Mouse (Mus musculus): ENCODE results near the gene Ckm. TPM values are rescaled to one million over a fixed set of nuclear protein-coding genes. Genes with fewer than 3 reads are reported as not detected.

Ckm gene
- polyA plus RNA-seq, 1 experiment from 2014 or later = 17.4 TPM

DNA sequence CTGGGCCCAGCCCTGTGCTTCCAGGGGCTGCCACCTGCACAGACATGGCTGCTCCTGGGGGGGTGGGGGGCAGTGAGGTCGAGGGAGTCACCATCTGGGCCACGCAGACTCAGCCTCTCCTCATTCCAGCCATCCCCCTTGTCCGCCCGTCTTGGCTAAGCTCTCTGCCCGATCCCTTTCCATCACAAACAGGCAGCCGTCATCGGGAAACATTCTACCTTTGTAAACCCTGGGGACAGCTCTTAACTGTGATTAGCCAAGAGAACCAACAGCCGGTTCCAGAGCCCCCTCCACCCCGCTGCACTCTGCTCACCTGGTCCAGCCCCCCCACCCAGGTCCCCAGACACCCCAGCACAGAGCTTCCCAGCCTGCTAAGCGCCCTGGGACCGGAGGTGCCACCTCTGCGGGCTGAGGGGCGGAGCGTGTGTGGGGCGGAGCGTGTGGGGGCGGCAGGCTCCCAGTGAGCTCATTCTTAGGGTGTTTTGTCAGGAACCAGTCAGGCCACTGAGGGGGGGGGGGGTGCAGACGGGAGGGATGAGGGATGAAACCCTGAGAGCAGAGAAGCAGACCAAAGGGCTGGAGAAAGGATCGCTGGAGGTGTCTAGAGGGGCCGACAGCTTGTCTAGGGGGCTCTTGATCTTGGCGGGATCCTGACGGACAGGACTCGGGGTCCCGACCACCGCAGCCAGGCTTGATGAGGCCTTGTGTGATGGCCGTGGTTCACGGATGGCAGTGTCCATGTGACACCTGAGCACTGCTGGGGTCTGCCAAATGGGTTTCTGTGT lies 4.9 kb upstream of the Ckm start:
- H3K27me3 ChIP-seq (replicated peaks) = peaks cover 26% of the 10 kb centered on the region
- H3K9ac ChIP-seq = 0 out of 2 replicates have a peak overlapping the region, but pooled peaks have one; percentile 19
- 3% methylated on average over 27 of the region's 27 CpGs for WGBS
- H3K9me3 ChIP-seq = no peaks in the 10 kb centered on the region
- H3K36me3 ChIP-seq = peaks cover 8% of the 10 kb centered on the region; the same call in 1 of the 2 replicates
- ATAC-seq (ENCODE audit: insufficient read depth, low FRiP score, low read depth) = peak; percentile 44
- H3K27ac ChIP-seq = peak overlapping the region; percentile 7; the same call in 1 of the 2 replicates
- H3K4me2 ChIP-seq = peak overlapping the region; percentile 56
- peaks cover 12% of the 10 kb centered on the region for H3K4me1 ChIP-seq
- peak overlapping the region; percentile 30 for H3K4me3 ChIP-seq (replicated peaks)

DNA sequence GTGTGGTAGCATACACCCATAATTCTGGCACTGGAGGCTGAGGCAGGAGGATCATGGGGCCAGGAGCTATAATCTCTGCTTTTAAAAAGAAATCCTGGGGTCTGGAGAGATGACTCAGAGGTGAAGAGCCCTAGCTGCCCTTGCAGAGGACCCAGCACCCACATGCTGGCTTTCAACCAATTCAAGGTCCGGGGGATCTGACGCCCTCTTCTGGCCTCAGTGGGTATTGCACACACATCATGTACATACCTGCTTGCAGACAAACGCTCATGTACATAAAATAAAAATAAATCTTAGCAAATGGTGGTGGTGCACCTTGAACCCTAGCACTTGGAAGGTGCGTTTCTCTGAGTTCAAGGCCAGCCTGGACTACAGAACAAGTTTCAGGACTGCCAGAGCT lies 3.6 kb upstream of the Ckm start:
- Histone ChIP-seq H3K4me3 (replicated peaks) (no peak overlapping the region), H3K9ac (no peak overlapping the region), H3K9me3 (no peaks in the 10 kb centered on the region), H3K4me1 (peaks cover 12% of the 10 kb centered on the region), H3K27ac (no peak overlapping the region), H3K36me3 (no peaks in the 10 kb centered on the region), H3K4me2 (no peak overlapping the region), H3K27me3 (replicated peaks) (peaks cover 36% of the 10 kb centered on the region)
- ATAC-seq (ENCODE audit: insufficient read depth, low FRiP score, low read depth) = no peak
- 76% methylated on average over 4 of the region's 4 CpGs for WGBS

DNA sequence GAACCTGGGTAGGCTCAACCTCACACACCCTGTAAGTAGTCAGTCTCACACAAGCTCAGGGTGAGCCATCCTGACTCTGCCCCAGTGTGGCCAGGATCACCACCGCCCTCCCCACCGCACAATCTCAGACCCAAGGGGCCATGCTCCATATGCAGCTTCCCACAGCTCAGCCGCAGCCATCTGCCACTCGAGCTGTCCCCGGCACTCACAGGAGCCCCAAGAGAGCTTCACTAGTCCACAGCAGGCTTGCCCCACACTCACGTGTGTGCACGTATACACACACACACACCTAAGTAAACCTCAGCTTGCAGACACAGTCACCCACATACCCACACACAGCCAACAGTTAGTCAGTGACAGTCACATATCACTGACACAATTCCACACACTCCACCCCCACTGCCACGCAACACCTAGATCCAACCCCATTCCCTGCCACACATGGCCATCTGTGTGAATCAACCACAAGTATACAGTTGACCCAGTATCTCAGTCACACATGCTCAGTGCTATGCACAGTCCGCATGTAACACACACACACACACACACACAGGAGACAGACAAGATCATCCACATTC lies 2.0 kb upstream of the Ckm start:
- Histone ChIP-seq H3K9me3 (no peaks in the 10 kb centered on the region), H3K4me1 (peaks cover 12% of the 10 kb centered on the region), H3K4me2 (no peak overlapping the region), H3K4me3 (replicated peaks) (no peak overlapping the region), H3K36me3 (no peaks in the 10 kb centered on the region), H3K27ac (no peak overlapping the region), H3K27me3 (replicated peaks) (peaks cover 36% of the 10 kb centered on the region), H3K9ac (no peak overlapping the region)
- no peak for ATAC-seq (ENCODE audit: insufficient read depth, low FRiP score, low read depth)
- WGBS = 81% methylated on average over 9 of the region's 9 CpGs

DNA sequence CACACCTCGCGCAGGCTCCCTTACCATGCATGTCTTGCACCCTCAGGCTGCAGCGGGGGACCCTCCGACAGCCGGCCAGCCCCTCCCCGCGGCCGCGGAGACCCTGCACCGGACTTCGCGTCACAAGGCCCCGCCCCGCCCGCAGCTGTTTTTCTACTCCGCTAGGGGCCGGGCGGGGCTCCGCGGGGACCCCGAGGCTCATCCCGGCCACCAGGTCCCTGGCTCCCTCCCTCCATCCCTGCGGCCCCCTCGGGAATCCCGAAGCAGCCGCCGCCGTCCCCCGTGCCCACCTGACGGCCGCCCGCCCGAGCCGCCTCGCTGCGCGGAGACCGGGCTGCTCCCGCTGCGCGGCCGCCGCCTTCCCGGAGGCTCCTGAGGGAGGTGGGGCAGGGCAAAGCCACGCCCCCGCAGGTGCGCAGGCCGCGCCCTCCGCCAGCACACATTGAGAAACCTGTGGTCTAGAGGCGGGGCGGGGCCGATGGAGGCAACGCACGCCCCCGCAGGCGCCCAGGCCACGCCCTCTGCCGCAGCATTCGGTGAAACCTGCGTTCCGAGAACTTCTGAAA lies 762 bp upstream of the Ckm start, which contains the start of gene Klc3:
TSS of gene Klc3 (minus strand) at position 374 of the 566 bp plus-strand sequence.
- ATAC-seq (ENCODE audit: insufficient read depth, low FRiP score, low read depth) = peak; percentile 75
- H3K4me2 ChIP-seq = peak within 1 kb of the TSS; percentile 79
- H3K9me3 ChIP-seq = no peaks in the 10 kb centered on the region
- peaks cover 36% of the 10 kb centered on the region for H3K27me3 ChIP-seq (replicated peaks)
- H3K36me3 ChIP-seq = no peaks in the 10 kb centered on the region
- WGBS = under 1% methylated on average over 62 of the region's 62 CpGs
- H3K27ac ChIP-seq = no peak within 1 kb of the TSS
- H3K9ac ChIP-seq = peak within 1 kb of the TSS; percentile 44; the same call in 1 of the 2 replicates
- peak within 1 kb of the TSS; percentile 62 for H3K4me3 ChIP-seq (replicated peaks)
- peaks cover 12% of the 10 kb centered on the region for H3K4me1 ChIP-seq

DNA sequence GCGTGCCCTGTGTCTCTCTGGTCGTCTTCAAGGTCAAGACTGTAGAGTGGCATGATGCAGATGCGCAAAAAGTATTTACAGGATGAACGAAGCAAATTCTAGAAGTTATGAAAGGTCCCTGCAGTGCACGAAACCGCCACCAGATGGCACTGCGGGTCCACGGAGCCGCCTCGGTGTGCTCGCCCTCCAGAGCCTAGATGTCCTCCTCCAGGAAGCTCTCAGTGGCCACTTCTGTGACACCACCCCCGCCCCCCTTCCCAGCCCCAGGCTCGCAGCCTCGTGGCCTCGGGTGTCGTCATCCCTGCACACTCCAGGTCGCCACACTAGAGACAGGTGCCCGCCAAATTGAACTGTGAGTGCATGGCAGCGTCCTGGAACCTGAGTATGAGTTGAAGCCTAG lies 841 bp downstream of the Ckm start:
- Histone ChIP-seq H3K9me3 (no peaks in the 10 kb centered on the region), H3K27me3 (replicated peaks) (peaks cover 31% of the 10 kb centered on the region), H3K4me1 (0 out of 2 replicates have a peak, but pooled peaks cover 4% of the 10 kb centered on the region), H3K4me3 (replicated peaks) (no peak overlapping the region), H3K4me2 (peak overlapping the region; percentile 40; the same call in 1 of the 2 replicates), H3K27ac (no peak overlapping the region), H3K36me3 (no peaks in the 10 kb centered on the region), H3K9ac (no peak overlapping the region)
- no peak for ATAC-seq (ENCODE audit: insufficient read depth, low FRiP score, low read depth)
- 1% methylated on average over 19 of the region's 19 CpGs for WGBS

DNA sequence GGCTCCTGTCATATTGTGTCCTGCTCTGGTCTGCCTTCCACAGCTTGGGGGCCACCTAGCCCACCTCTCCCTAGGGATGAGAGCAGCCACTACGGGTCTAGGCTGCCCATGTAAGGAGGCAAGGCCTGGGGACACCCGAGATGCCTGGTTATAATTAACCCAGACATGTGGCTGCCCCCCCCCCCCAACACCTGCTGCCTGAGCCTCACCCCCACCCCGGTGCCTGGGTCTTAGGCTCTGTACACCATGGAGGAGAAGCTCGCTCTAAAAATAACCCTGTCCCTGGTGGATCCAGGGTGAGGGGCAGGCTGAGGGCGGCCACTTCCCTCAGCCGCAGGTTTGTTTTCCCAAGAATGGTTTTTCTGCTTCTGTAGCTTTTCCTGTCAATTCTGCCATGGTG lies 5.2 kb downstream of the Ckm start:
- Histone ChIP-seq H3K4me2 (no peak overlapping the region), H3K4me1 (0 out of 2 replicates have a peak, but pooled peaks cover 2% of the 10 kb centered on the region), H3K27me3 (replicated peaks) (peaks cover 9% of the 10 kb centered on the region), H3K9me3 (no peaks in the 10 kb centered on the region), H3K36me3 (no peaks in the 10 kb centered on the region), H3K4me3 (replicated peaks) (no peak overlapping the region), H3K27ac (no peak overlapping the region), H3K9ac (no peak overlapping the region)
- ATAC-seq (ENCODE audit: insufficient read depth, low FRiP score, low read depth) = no peak
- WGBS = 42% methylated on average over 6 of the region's 6 CpGs

DNA sequence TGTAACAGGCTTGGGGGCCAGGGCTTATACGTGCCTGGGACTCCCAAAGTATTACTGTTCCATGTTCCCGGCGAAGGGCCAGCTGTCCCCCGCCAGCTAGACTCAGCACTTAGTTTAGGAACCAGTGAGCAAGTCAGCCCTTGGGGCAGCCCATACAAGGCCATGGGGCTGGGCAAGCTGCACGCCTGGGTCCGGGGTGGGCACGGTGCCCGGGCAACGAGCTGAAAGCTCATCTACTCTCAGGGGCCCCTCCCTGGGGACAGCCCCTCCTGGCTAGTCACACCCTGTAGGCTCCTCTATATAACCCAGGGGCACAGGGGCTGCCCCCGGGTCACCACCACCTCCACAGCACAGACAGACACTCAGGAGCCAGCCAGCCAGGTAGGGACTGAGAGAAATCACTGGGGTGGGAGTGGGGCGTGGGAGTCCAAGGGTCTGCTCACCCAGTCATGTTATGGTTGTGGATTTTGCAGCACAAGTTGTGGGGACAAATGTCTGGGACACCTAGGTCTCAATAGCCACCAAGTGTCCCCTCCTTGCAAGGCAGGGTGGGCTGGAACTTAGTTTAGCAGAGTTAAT lies 6.3 kb downstream of the Ckm start:
- Histone ChIP-seq H3K27ac (no peak overlapping the region), H3K9ac (no peak overlapping the region), H3K27me3 (replicated peaks) (peaks cover under 1% of the 10 kb centered on the region; the same call in 1 of the 2 replicates), H3K4me2 (no peak overlapping the region), H3K36me3 (no peaks in the 10 kb centered on the region), H3K4me1 (0 out of 2 replicates have a peak, but pooled peaks cover 2% of the 10 kb centered on the region), H3K4me3 (replicated peaks) (no peak overlapping the region), H3K9me3 (no peaks in the 10 kb centered on the region)
- 73% methylated on average over 11 of the region's 11 CpGs for WGBS
- ATAC-seq (ENCODE audit: insufficient read depth, low FRiP score, low read depth) = peak; percentile 41

DNA sequence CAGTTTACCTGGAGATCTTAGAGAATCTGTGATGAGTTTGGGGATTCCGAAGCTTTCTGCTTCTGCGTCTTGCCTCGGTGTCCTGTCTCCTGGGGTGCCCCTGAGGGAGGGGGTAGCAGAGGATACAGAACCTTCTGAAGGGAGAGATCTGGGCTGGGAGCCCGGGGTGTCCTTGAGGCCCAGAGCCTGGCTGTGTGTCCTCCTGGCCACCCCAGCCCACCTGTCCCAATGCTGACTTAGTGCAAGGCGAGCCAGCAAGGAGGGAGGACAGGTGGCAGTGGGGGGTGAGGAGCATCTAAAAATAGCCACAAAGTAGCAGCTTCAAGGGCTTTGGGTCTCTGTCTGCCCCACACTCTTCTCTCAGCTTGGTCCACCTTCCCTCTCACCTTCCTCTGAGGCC lies 7.2 kb downstream of the Ckm start:
- 84% methylated on average over 5 of the region's 5 CpGs for WGBS
- Histone ChIP-seq H3K4me2 (no peak overlapping the region), H3K27ac (no peak overlapping the region), H3K4me1 (0 out of 2 replicates have a peak, but pooled peaks cover 2% of the 10 kb centered on the region), H3K36me3 (no peaks in the 10 kb centered on the region), H3K9me3 (no peaks in the 10 kb centered on the region), H3K9ac (no peak overlapping the region), H3K27me3 (replicated peaks) (no peaks in the 10 kb centered on the region; the same call in 1 of the 2 replicates), H3K4me3 (replicated peaks) (no peak overlapping the region)
- ATAC-seq (ENCODE audit: insufficient read depth, low FRiP score, low read depth) = no peak

DNA sequence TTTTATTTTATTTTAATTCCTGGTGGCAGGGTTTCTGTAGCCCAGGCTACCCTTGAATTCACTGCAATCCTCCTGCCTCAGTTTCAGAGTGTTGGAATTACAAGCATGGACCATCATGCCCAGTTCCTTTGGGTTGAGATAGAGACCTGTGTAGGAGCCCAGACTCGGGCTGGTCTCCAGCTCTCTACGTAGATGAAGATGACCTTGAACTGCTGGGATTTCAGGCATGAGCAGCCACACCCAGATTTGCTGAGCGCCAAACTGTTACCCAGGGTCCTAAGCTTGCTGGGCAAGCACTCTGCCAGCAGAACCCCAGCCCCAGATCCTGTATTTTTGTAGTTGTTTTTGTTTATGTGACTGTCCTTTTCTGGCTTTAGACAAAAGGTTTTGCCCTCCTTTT lies 8.9 kb downstream of the Ckm start:
- H3K4me2 ChIP-seq = no peak overlapping the region
- H3K4me3 ChIP-seq (replicated peaks) = no peak overlapping the region
- 85% methylated on average over 3 of the region's 3 CpGs for WGBS
- no peak for ATAC-seq (ENCODE audit: insufficient read depth, low FRiP score, low read depth)
- no peaks in the 10 kb centered on the region for H3K36me3 ChIP-seq
- peaks cover 4% of the 10 kb centered on the region; the same call in 1 of the 2 replicates for H3K27me3 ChIP-seq (replicated peaks)
- H3K27ac ChIP-seq = no peak overlapping the region
- 0 out of 2 replicates have a peak, but pooled peaks cover 2% of the 10 kb centered on the region for H3K4me1 ChIP-seq
- H3K9me3 ChIP-seq = no peaks in the 10 kb centered on the region
- H3K9ac ChIP-seq = no peak overlapping the region

DNA sequence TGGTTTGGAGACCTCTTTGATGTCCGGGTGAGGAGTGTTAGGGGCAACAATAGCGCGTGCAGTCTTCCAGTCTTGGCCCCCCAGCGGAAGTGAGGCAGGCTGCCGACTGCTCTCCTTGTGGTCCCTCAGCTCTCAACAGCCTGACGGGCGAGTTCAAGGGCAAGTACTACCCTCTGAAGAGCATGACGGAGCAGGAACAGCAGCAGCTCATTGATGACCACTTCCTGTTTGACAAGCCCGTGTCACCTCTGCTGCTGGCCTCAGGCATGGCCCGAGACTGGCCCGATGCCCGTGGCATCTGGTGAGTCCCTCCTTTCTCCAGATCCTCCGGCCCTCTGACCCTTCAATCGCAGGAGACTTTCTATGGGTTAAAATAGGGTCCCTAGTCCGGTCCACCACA lies 12.0 kb downstream of the Ckm start:
- 70% methylated on average over 15 of the region's 15 CpGs for WGBS
- Histone ChIP-seq H3K4me1 (no peaks in the 10 kb centered on the region), H3K9me3 (no peaks in the 10 kb centered on the region), H3K27me3 (replicated peaks) (peaks cover 23% of the 10 kb centered on the region), H3K4me3 (replicated peaks) (no peak overlapping the region), H3K9ac (no peak overlapping the region), H3K27ac (no peak overlapping the region), H3K4me2 (no peak overlapping the region), H3K36me3 (no peaks in the 10 kb centered on the region)
- ATAC-seq (ENCODE audit: insufficient read depth, low FRiP score, low read depth) = no peak

DNA sequence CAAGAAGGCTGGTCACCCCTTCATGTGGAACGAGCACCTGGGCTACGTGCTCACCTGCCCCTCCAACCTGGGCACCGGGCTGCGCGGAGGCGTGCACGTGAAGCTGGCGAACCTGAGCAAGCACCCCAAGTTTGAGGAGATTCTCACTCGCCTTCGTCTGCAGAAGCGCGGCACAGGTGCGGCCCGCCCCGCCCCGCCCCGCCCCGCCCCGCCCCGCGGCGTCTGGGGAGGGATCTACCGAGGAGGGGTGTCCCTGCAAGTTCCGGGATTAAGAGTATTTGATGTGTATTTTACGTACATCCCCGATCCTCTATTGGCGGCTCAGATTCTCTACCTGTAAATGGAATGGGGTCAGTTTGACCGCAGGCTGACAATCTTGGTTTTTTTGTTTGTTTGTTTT lies 15.5 kb downstream of the Ckm start:
- no peak for ATAC-seq (ENCODE audit: insufficient read depth, low FRiP score, low read depth)
- Histone ChIP-seq H3K4me1 (no peaks in the 10 kb centered on the region), H3K27ac (no peak overlapping the region), H3K4me2 (peak overlapping the region; percentile 43), H3K36me3 (no peaks in the 10 kb centered on the region), H3K9me3 (no peaks in the 10 kb centered on the region), H3K4me3 (replicated peaks) (no peak overlapping the region; the same call in 1 of the 2 replicates), H3K9ac (no peak overlapping the region), H3K27me3 (replicated peaks) (peaks cover 29% of the 10 kb centered on the region)
- WGBS = 5% methylated on average over 28 of the region's 28 CpGs
